Mouse (Mus musculus) layer of hippocampus, adult 9-11 months (tissue): ENCODE measurements around the gene Tmprss12.
A peak's percentile ranks its signal among the peaks of the same experiment; 100 is the strongest.
"Not testable (repeated sequence)": the region's sequence is repeated elsewhere in the genome, so short reads cannot be mapped to it uniquely, and the experiment has no call there.

Source experiments
- DNase-seq: peaks from one replicate; pipeline ENCODE4 v3.0.0; 2022

Tmprss12 gene

GRCm38 (mm10) chr15:100280626-100281025, at the start of gene Tmprss12:
Gene Tmprss12, plus strand, starts transcription at chr15:100280837.
- no peak for DNase-seq

GRCm38 (mm10) chr15:100231616-100232525, 48.8 kb upstream of the Tmprss12 start:
- no peak for DNase-seq

- no peak for DNase-seq
These were observed 45.2 kb upstream of the Tmprss12 start for GRCm38 (mm10) chr15:100235208-100235965.

GRCm38 (mm10) chr15:100236952-100237351, 43.7 kb upstream of the Tmprss12 start:
- DNase-seq, result no peak

- DNase-seq, result no peak
These were observed 38.9 kb upstream of the Tmprss12 start for GRCm38 (mm10) chr15:100241780-100242179.

- no peak for DNase-seq
These were observed 34.7 kb upstream of the Tmprss12 start for GRCm38 (mm10) chr15:100245951-100246350.

- no peak for DNase-seq
These were observed 33.3 kb upstream of the Tmprss12 start for GRCm38 (mm10) chr15:100247296-100247695.

- no peak for DNase-seq
These were observed 31.8 kb upstream of the Tmprss12 start for GRCm38 (mm10) chr15:100248665-100249433.

GRCm38 (mm10) chr15:100251153-100251780, 29.4 kb upstream of the Tmprss12 start:
- no peak for DNase-seq

- DNase-seq, result no peak
These were observed 24.3 kb upstream of the Tmprss12 start for GRCm38 (mm10) chr15:100256386-100256785.

- DNase-seq, result no peak
These were observed 23.3 kb upstream of the Tmprss12 start for GRCm38 (mm10) chr15:100257305-100257704.

GRCm38 (mm10) chr15:100258646-100259425, 21.8 kb upstream of the Tmprss12 start:
- DNase-seq, result no peak

GRCm38 (mm10) chr15:100260351-100260750, 20.3 kb upstream of the Tmprss12 start:
- DNase-seq, result not testable (repeated sequence)

- DNase-seq, result peak; percentile 24
These were observed 17.3 kb upstream of the Tmprss12 start for GRCm38 (mm10) chr15:100263246-100263905.

- no peak for DNase-seq
These were observed 14.9 kb upstream of the Tmprss12 start for GRCm38 (mm10) chr15:100265586-100266325.

GRCm38 (mm10) chr15:100268916-100269315, 11.7 kb upstream of the Tmprss12 start:
- DNase-seq, result no peak

- DNase-seq, result no peak
These were observed 10.9 kb upstream of the Tmprss12 start for GRCm38 (mm10) chr15:100269776-100270175.

- not testable (repeated sequence) for DNase-seq
These were observed 10.0 kb upstream of the Tmprss12 start for GRCm38 (mm10) chr15:100270609-100271008.

GRCm38 (mm10) chr15:100271411-100271810, 9.2 kb upstream of the Tmprss12 start:
- no peak for DNase-seq

GRCm38 (mm10) chr15:100273791-100274308, 6.8 kb upstream of the Tmprss12 start:
- not testable (repeated sequence) for DNase-seq
